Mouse (Mus musculus) testis, adult 2 months (tissue): Measurements from ENCODE around the gene Lenep. TPM values are rescaled to one million over a fixed set of nuclear protein-coding genes. Genes with fewer than 3 reads are reported as not detected.
"Not testable (repeated sequence)": the region's sequence is repeated elsewhere in the genome, so short reads cannot be mapped to it uniquely, and the experiment has no call there.

Experiments
- H3K27ac ChIP-seq: fragments of 200-500 bp; 2 replicates; pipeline ENCODE4 v1.5.1; 2012; ENCODE audit warnings: low read depth, low read length; ENCODE audit not compliant: control insufficient read depth, insufficient read depth
- H3K27me3 ChIP-seq: fragments of 200-500 bp; 2 replicates; pipeline ENCODE4 v1.6.1; 2012; ENCODE audit warnings: mild to moderate bottlenecking, low read length, moderate library complexity; ENCODE audit not compliant: control insufficient read depth, insufficient read depth
- H3K36me3 ChIP-seq: fragments of 200-500 bp; 2 replicates; pipeline ENCODE4 v1.6.1; 2012; ENCODE audit warnings: mild to moderate bottlenecking, low read length; ENCODE audit not compliant: control insufficient read depth, insufficient read depth
- H3K4me1 ChIP-seq: fragments of 200-500 bp; 2 replicates; pipeline ENCODE4 v1.6.1; 2012; ENCODE audit warnings: low read length; ENCODE audit not compliant: control insufficient read depth, insufficient read depth
- H3K4me3 ChIP-seq: fragments of 200-500 bp; 2 replicates; pipeline ENCODE4 v1.5.1; 2012; ENCODE audit warnings: low read depth, mild to moderate bottlenecking, low read length, moderate library complexity, mixed read lengths; ENCODE audit not compliant: control insufficient read depth
- CTCF ChIP-seq: fragments of 200-500 bp; IDR thresholded peaks from 2 replicates; pipeline ENCODE4 v1.5.1; 2012; ENCODE audit warnings: low read depth, mild to moderate bottlenecking, inconsistent platforms, low read length, moderate library complexity; ENCODE audit not compliant: control insufficient read depth, insufficient read depth, insufficient replicate concordance
- POLR2A ChIP-seq: fragments of 200-500 bp; IDR thresholded peaks from 2 replicates; pipeline ENCODE4 v1.6.1; 2012; ENCODE audit warnings: low read depth, mild to moderate bottlenecking, inconsistent platforms, low read length, moderate library complexity; ENCODE audit not compliant: control insufficient read depth
- polyA plus RNA-seq: library from polyadenylated mRNA; depleted of rRNA; stranded (reverse); fragments of >200 nt; gene quantifications from 2 replicates; pipeline ENCODE4 v1.2.3, GENCODE M21; 2012

The Lenep gene
- polyA plus RNA-seq, 1 experiment, result not detected

GRCm38 (mm10) chr3:89435041-89435440, 32.4 kb upstream of the Lenep start:
- Histone ChIP-seq H3K4me3 (no peak overlapping the region), H3K27me3 (no peaks in the 10 kb centered on the region), H3K36me3 (no peaks in the 10 kb centered on the region; the same call in 1 of the 2 replicates), H3K4me1 (peaks cover 26% of the 10 kb centered on the region), H3K27ac (no peak overlapping the region)
- TF ChIP-seq POLR2A, result no peak
- TF ChIP-seq CTCF, result no peak

GRCm38 (mm10) chr3:89434532-89434931, 31.9 kb upstream of the Lenep start:
- Histone ChIP-seq H3K4me3 (no peak overlapping the region), H3K4me1 (peaks cover 26% of the 10 kb centered on the region), H3K27ac (no peak overlapping the region), H3K36me3 (no peaks in the 10 kb centered on the region; the same call in 1 of the 2 replicates), H3K27me3 (no peaks in the 10 kb centered on the region)
- TF ChIP-seq POLR2A (no peak), CTCF (no peak)

- Histone ChIP-seq H3K4me1 (peaks cover 22% of the 10 kb centered on the region), H3K27ac (no peak overlapping the region), H3K4me3 (no peak overlapping the region; the same call in 1 of the 2 replicates), H3K36me3 (no peaks in the 10 kb centered on the region; the same call in 1 of the 2 replicates), H3K27me3 (no peaks in the 10 kb centered on the region)
- no peak for TF ChIP-seq CTCF
These were observed 30.0 kb upstream of the Lenep start for GRCm38 (mm10) chr3:89432606-89433005.

- H3K4me3 ChIP-seq, result peak within 1 kb of the TSS; percentile 96
- TF ChIP-seq POLR2A, result peak; percentile 64
- TF ChIP-seq CTCF, result no peak
- no peaks in the 10 kb centered on the region; the same call in 1 of the 2 replicates for H3K36me3 ChIP-seq
- H3K27me3 ChIP-seq, result no peaks in the 10 kb centered on the region
- peak within 1 kb of the TSS; percentile 89 for H3K27ac ChIP-seq
- H3K4me1 ChIP-seq, result peaks cover 7% of the 10 kb centered on the region
These were observed 27.9 kb upstream of the Lenep start, which contains the start of gene Pygo2 for GRCm38 (mm10) chr3:89430171-89431159. Gene Pygo2, plus strand, starts transcription at chr3:89430214.

- not testable (repeated sequence) for H3K36me3 ChIP-seq, H3K4me3 ChIP-seq, H3K4me1 ChIP-seq, H3K27me3 ChIP-seq, H3K27ac ChIP-seq
These were observed 26.4 kb upstream of the Lenep start for GRCm38 (mm10) chr3:89429021-89429420.

- no peak overlapping the region for H3K27ac ChIP-seq
- no peak for TF ChIP-seq POLR2A
- TF ChIP-seq CTCF, result no peak
- peaks cover 12% of the 10 kb centered on the region for H3K4me1 ChIP-seq
- H3K36me3 ChIP-seq, result no peaks in the 10 kb centered on the region; the same call in none of the 2 replicates
- no peaks in the 10 kb centered on the region for H3K27me3 ChIP-seq
- no peak overlapping the region for H3K4me3 ChIP-seq
These were observed 23.3 kb upstream of the Lenep start for GRCm38 (mm10) chr3:89425876-89426275.

- H3K27ac ChIP-seq, result no peak overlapping the region
- H3K36me3 ChIP-seq, result no peaks in the 10 kb centered on the region; the same call in none of the 2 replicates
- no peaks in the 10 kb centered on the region for H3K27me3 ChIP-seq
- H3K4me1 ChIP-seq, result peaks cover 14% of the 10 kb centered on the region
- no peak overlapping the region for H3K4me3 ChIP-seq
- TF ChIP-seq CTCF (no peak), POLR2A (no peak)
These were observed 22.5 kb upstream of the Lenep start for GRCm38 (mm10) chr3:89425141-89425525.
